Mouse (Mus musculus): ENCODE measurements around the gene Uchl4. TPM values are rescaled to one million over a fixed set of nuclear protein-coding genes. Genes with fewer than 3 reads are reported as not detected.

The Uchl4 gene
- polyA plus RNA-seq, 1 experiment from 2014 or later, result 2.7 TPM

DNA sequence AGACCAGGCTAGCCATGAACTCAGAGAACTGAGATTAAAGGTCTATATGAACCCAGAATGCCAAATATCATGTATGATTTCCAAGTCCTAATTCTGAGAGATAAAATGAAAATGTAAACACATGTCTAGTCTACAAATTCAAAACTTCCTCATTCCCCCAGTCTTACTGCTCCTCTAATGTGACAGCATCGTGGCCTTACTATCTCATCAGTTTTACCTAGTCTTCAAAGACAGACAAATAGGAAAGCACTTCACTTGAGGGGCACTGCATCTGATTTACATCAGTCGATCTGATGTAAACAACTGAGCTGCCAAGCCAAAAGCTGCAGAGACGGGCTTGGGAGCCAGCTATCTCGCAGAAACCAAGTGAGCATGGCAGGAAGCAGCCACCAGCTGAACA is 18.9 kb upstream of the Uchl4 start:
- no peak for ATAC-seq (ENCODE audit: insufficient number of reproducible peaks, low FRiP score)
- Histone ChIP-seq H3K4me1 (replicated peaks) (peaks cover 24% of the 10 kb centered on the region), H3K4me3 (no peak overlapping the region), H3K27me3 (replicated peaks) (no peaks in the 10 kb centered on the region), H3K9ac (no peak overlapping the region), H3K27ac (ENCODE audit: poor library complexity, severe bottlenecking) (no peak overlapping the region), H3K4me2 (no peak overlapping the region), H3K9me3 (replicated peaks) (no peaks in the 10 kb centered on the region), H3K36me3 (peaks cover 18% of the 10 kb centered on the region)
- 59% methylated on average over 4 of the region's 4 CpGs for WGBS

DNA sequence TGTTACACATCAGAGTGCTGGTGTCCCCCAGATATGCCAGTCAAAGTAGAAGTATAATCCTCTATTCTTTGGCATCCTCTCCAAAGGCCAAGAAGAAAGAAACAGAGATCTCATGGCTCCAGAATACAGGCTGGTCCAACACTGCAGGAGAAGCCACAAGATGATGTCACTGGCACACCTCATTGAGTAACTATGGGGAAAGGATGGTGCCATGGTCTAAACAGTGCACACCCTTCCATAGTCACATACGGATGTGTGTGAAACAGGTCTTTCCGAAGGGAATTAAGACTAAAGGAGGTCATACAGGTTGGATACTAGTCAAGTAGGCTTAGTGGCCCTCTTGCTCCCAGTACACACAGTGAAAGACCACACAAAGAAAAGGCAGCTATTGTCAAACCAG is 18.4 kb upstream of the Uchl4 start:
- no peaks in the 10 kb centered on the region for H3K27me3 ChIP-seq (replicated peaks)
- ATAC-seq (ENCODE audit: insufficient number of reproducible peaks, low FRiP score), result no peak
- H3K36me3 ChIP-seq, result peaks cover 14% of the 10 kb centered on the region
- peaks cover 24% of the 10 kb centered on the region for H3K4me1 ChIP-seq (replicated peaks)
- whole genome bisulfite sequencing, result 78% methylated on average over 2 of the region's 2 CpGs
- H3K9me3 ChIP-seq (replicated peaks), result no peaks in the 10 kb centered on the region
- no peak overlapping the region for H3K27ac ChIP-seq (ENCODE audit: poor library complexity, severe bottlenecking)
- no peak overlapping the region for H3K9ac ChIP-seq
- H3K4me3 ChIP-seq, result no peak overlapping the region
- no peak overlapping the region for H3K4me2 ChIP-seq

DNA sequence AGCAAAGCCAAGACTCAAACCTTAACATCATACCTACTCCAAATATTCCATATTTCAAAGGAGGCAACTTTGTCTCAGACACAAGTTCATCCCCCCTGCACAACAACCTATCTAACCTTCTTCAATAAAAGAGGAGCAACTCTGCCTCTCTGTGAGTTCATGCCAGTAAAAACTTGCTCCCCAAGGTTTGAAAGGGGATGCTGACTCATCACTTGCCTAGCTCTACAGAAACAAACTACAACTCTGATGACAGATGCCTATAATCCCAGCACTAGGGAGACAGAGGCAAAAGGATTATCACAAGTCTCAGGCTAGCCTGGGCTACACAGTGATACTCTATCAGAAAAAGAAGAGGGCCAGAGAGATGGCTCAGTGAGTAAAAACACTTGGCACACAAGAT is 17.1 kb upstream of the Uchl4 start:
- Histone ChIP-seq H3K9ac (no peak overlapping the region), H3K27me3 (replicated peaks) (no peaks in the 10 kb centered on the region), H3K4me3 (no peak overlapping the region), H3K9me3 (replicated peaks) (no peaks in the 10 kb centered on the region), H3K4me2 (no peak overlapping the region), H3K4me1 (replicated peaks) (peaks cover 24% of the 10 kb centered on the region), H3K27ac (ENCODE audit: poor library complexity, severe bottlenecking) (no peak overlapping the region), H3K36me3 (peaks cover 3% of the 10 kb centered on the region; the same call in 1 of the 2 replicates)
- ATAC-seq (ENCODE audit: insufficient number of reproducible peaks, low FRiP score), result no peak

DNA sequence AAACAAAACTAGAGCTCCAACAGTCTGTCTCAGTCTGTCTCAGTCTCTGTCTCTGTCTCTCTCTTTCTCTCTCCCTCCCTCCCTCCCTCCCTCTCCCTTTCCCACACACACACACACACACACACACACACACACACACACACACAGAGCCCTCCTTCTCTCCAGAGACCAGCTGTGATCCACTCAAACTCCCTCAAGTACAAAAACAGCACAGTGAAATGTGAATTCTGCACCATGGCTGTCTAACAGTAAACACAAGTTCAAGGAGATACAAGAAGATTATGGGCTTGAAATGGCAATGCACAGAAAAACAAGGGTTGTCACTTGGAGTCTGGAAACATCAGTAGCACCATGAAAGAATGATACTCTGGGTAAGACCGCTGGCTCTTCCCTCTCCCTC is 15.7 kb upstream of the Uchl4 start:
- no peak for ATAC-seq (ENCODE audit: insufficient number of reproducible peaks, low FRiP score)
- WGBS, result 82% methylated on average over 1 of the region's 1 CpGs
- H3K4me1 ChIP-seq (replicated peaks), result peaks cover 24% of the 10 kb centered on the region
- no peak overlapping the region for H3K4me2 ChIP-seq
- no peaks in the 10 kb centered on the region for H3K9me3 ChIP-seq (replicated peaks)
- no peak overlapping the region for H3K4me3 ChIP-seq
- H3K36me3 ChIP-seq, result 0 out of 2 replicates have a peak, but pooled peaks cover 2% of the 10 kb centered on the region
- no peak overlapping the region for H3K27ac ChIP-seq (ENCODE audit: poor library complexity, severe bottlenecking)
- no peaks in the 10 kb centered on the region for H3K27me3 ChIP-seq (replicated peaks)
- no peak overlapping the region for H3K9ac ChIP-seq

DNA sequence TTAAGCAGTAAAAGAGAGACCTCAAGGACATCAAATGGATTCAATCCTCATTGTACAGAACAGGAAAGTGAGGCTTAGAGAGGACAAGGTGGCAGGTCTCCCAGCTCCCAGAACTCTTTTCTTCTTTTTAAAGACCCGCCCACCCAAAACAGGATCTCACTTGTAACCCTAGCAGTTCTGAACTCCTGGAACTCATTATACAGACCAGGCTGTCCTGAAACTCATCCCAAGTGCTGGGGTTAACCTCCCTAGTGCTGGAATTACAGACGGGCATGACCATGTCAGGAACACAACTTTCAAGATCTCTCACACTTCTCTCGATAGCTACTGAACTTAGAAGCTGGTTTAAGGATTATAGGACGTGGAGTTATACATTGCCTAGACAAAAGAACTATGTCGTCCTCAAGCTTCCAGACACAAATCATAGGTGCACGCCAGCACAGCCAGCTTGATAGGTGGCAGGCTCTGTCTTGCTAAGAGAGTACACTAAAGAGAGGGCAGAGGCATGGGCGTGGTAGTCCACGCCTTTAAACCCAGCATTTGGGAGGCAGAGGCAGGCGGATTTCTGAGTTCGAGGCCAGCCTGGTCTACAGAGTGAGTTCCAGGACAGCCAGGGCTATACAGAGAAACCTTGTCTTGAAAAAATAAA is 15.1 kb upstream of the Uchl4 start:
- peaks cover 30% of the 10 kb centered on the region for H3K4me1 ChIP-seq (replicated peaks)
- no peaks in the 10 kb centered on the region for H3K36me3 ChIP-seq
- WGBS, result 85% methylated on average over 10 of the region's 10 CpGs
- H3K9me3 ChIP-seq (replicated peaks), result no peaks in the 10 kb centered on the region
- no peak overlapping the region for H3K4me3 ChIP-seq
- no peaks in the 10 kb centered on the region for H3K27me3 ChIP-seq (replicated peaks)
- H3K4me2 ChIP-seq, result no peak overlapping the region
- H3K9ac ChIP-seq, result no peak overlapping the region
- H3K27ac ChIP-seq (ENCODE audit: poor library complexity, severe bottlenecking), result no peak overlapping the region
- ATAC-seq (ENCODE audit: insufficient number of reproducible peaks, low FRiP score), result no peak

DNA sequence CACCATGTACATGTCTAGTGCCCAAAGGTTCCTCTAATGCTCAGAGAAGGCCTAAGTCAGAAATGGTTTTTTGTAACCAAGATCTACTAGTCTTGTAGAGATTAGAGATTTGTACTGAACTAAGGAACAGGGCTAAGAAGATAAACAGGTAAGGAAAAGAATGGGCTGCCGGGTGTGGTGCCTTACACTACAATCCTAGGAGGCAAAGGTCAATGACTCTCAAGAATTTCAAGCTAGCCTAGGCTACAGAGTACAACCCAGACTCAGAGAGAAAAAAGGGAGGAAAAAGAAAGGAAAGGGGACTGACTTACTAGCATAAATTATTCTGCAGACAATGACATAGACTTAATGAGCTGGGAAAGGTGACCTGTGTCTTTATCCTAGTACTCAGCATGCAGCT is 14.4 kb upstream of the Uchl4 start:
- Histone ChIP-seq H3K36me3 (no peaks in the 10 kb centered on the region), H3K4me2 (no peak overlapping the region), H3K9me3 (replicated peaks) (no peaks in the 10 kb centered on the region), H3K9ac (no peak overlapping the region), H3K27ac (ENCODE audit: poor library complexity, severe bottlenecking) (no peak overlapping the region), H3K4me1 (replicated peaks) (peaks cover 32% of the 10 kb centered on the region), H3K27me3 (replicated peaks) (no peaks in the 10 kb centered on the region), H3K4me3 (no peak overlapping the region)
- 56% methylated on average over 1 of the region's 1 CpGs for WGBS
- no peak for ATAC-seq (ENCODE audit: insufficient number of reproducible peaks, low FRiP score)

DNA sequence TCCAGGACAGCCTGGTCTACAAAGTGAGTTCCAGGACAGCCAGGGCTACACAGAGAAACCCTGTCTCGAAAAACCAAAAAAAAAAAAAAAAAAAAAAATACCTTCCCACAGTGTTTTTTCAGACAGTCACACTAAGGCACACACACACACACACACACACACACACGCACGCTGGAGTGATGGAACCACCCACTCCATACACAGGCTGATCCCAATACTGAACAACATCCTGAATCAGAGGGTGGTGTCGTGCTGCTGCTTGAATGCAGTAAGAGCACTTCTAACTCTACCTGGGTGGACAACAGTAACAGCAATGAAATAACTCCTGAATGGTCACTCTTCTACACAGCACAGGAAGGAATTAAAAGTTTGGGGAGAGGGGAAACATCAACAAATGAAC is 13.5 kb upstream of the Uchl4 start:
- no peak overlapping the region for H3K4me3 ChIP-seq
- WGBS, result 89% methylated on average over 4 of the region's 4 CpGs
- H3K4me2 ChIP-seq, result no peak overlapping the region
- peaks cover 36% of the 10 kb centered on the region for H3K4me1 ChIP-seq (replicated peaks)
- no peak overlapping the region for H3K9ac ChIP-seq
- ATAC-seq (ENCODE audit: insufficient number of reproducible peaks, low FRiP score), result no peak
- no peaks in the 10 kb centered on the region for H3K36me3 ChIP-seq
- H3K9me3 ChIP-seq (replicated peaks), result no peaks in the 10 kb centered on the region
- H3K27me3 ChIP-seq (replicated peaks), result no peaks in the 10 kb centered on the region
- no peak overlapping the region for H3K27ac ChIP-seq (ENCODE audit: poor library complexity, severe bottlenecking)

DNA sequence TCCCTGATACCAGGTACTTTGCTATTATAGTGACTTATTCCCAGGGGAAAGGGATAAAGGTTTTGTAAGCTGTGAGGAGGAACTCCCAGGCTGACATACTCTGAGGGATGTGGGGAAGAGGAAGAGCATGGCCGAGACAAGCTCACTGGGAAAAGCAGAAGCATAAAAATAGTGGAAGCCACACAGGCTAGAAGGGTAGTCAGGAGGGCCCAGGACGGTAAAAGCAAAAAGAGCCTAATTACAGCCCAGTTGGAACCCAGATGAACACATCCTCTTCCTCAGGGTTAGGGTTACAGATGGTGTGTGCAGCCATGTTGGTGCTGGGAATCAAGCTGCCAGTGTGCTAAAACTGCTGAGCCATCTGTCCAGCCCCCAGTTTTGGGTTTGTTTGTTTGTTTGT is 12.9 kb upstream of the Uchl4 start:
- peaks cover 36% of the 10 kb centered on the region for H3K4me1 ChIP-seq (replicated peaks)
- no peaks in the 10 kb centered on the region for H3K36me3 ChIP-seq
- no peak overlapping the region for H3K27ac ChIP-seq (ENCODE audit: poor library complexity, severe bottlenecking)
- no peak overlapping the region for H3K4me3 ChIP-seq
- no peak for ATAC-seq (ENCODE audit: insufficient number of reproducible peaks, low FRiP score)
- WGBS, result 70% methylated on average over 2 of the region's 2 CpGs
- no peaks in the 10 kb centered on the region for H3K9me3 ChIP-seq (replicated peaks)
- no peak overlapping the region for H3K4me2 ChIP-seq
- no peak overlapping the region for H3K9ac ChIP-seq
- H3K27me3 ChIP-seq (replicated peaks), result no peaks in the 10 kb centered on the region

DNA sequence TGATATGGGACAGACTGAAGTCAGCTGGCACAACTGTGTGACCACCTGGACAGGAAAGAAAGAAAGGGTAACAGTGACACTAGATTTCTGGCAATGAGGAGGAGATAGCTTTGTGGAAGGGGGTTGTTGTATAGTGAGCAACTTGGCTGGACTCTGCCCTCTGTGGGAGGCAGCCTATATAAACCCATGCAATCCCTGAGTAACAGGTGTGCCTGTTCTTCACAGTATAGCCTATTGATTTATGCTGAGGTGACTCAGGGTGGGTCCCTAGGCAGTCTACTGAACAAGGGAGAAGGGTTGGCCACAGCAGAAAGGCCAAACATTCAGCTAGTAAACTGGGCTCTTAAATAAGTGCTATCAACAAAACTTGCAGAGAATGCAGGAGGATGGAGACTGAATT is 9.2 kb upstream of the Uchl4 start:
- H3K9me3 ChIP-seq (replicated peaks), result no peaks in the 10 kb centered on the region
- H3K4me1 ChIP-seq (replicated peaks), result peaks cover 37% of the 10 kb centered on the region
- ATAC-seq (ENCODE audit: insufficient number of reproducible peaks, low FRiP score), result no peak

DNA sequence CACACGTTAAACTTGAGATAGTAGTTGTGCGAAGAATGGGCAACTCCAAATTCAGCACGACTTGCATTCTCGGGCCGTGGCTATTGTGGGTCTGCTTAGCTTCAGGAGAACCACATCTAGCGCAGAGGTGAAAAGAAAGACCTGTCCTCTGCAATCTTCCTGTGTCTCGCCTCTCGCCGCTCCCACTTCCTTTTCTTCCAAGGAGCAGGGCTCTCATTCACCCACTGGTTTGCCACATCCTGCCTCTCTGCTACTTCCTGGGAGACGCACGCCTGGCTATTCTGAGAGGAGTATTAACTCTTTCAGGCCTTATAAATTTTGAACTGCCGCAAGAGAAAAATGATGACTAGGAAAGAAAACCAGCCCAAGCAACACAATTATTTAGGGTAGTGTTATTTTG is 7.3 kb upstream of the Uchl4 start:
- H3K9ac ChIP-seq, result no peak overlapping the region
- H3K4me2 ChIP-seq, result no peak overlapping the region
- peaks cover 56% of the 10 kb centered on the region for H3K4me1 ChIP-seq (replicated peaks)
- no peaks in the 10 kb centered on the region for H3K36me3 ChIP-seq
- no peak for ATAC-seq (ENCODE audit: insufficient number of reproducible peaks, low FRiP score)
- H3K4me3 ChIP-seq, result no peak overlapping the region
- H3K9me3 ChIP-seq (replicated peaks), result no peaks in the 10 kb centered on the region
- no peaks in the 10 kb centered on the region for H3K27me3 ChIP-seq (replicated peaks)
- WGBS, result 56% methylated on average over 12 of the region's 12 CpGs
- no peak overlapping the region for H3K27ac ChIP-seq (ENCODE audit: poor library complexity, severe bottlenecking)

More for the DNA sequence above, 9.2 kb upstream of the Uchl4 start:
- H3K27me3 ChIP-seq (replicated peaks), result no peaks in the 10 kb centered on the region
- H3K36me3 ChIP-seq, result no peaks in the 10 kb centered on the region
- H3K27ac ChIP-seq (ENCODE audit: poor library complexity, severe bottlenecking), result no peak overlapping the region
- no peak overlapping the region for H3K9ac ChIP-seq
- no peak overlapping the region for H3K4me2 ChIP-seq
- H3K4me3 ChIP-seq, result no peak overlapping the region

DNA sequence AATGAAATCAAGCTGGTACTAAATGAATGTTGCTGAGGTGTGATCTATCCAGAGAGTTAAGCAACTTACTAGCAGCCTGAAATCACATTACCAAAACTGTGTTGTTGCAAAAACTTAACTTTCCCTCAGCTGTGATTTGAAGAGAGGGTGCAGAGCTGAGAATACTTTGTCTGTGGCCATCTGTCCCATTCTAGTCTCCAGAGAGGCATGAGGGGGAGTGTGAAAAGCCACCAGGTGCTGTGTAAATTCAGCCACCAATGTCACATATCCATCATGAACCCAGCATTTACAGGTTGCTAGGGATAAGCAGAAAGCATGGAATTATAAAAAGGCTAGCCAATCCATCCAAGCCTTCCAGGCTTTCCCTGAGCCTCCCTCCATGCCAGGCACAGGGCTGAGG is 6.0 kb upstream of the Uchl4 start:
- no peaks in the 10 kb centered on the region for H3K27me3 ChIP-seq (replicated peaks)
- no peak for ATAC-seq (ENCODE audit: insufficient number of reproducible peaks, low FRiP score)
- H3K4me2 ChIP-seq, result no peak overlapping the region
- H3K4me3 ChIP-seq, result no peak overlapping the region
- no peak overlapping the region for H3K9ac ChIP-seq
- no peaks in the 10 kb centered on the region for H3K9me3 ChIP-seq (replicated peaks)
- H3K27ac ChIP-seq (ENCODE audit: poor library complexity, severe bottlenecking), result no peak overlapping the region
- peaks cover 56% of the 10 kb centered on the region for H3K4me1 ChIP-seq (replicated peaks)
- no peaks in the 10 kb centered on the region for H3K36me3 ChIP-seq

DNA sequence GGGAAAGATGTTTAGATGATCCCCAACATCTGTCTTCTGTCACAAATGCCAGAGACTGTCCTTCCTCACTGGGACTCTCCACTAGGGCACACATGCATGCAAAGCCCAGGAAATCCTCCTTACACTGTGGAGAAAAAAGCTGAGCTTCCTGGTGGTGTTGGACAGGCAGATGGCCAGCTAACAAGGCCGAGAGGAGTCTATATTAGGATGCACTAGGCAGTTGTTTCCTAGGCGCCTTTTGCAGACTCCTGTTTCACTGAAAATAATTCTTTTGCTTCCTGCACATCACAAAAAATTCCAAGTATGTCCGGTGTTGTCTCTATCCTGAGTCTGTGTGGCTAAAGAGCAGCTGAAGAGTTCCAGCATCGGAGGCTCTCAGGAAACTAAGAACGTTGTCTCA is 3.8 kb upstream of the Uchl4 start:
- Histone ChIP-seq H3K4me2 (no peak overlapping the region), H3K27me3 (replicated peaks) (no peaks in the 10 kb centered on the region), H3K9me3 (replicated peaks) (no peaks in the 10 kb centered on the region), H3K4me3 (no peak overlapping the region), H3K27ac (ENCODE audit: poor library complexity, severe bottlenecking) (0 out of 2 replicates have a peak overlapping the region, but pooled peaks have one; percentile 20), H3K36me3 (0 out of 2 replicates have a peak, but pooled peaks cover 5% of the 10 kb centered on the region), H3K9ac (no peak overlapping the region), H3K4me1 (replicated peaks) (peaks cover 43% of the 10 kb centered on the region)
- WGBS, result 40% methylated on average over 5 of the region's 5 CpGs
- ATAC-seq (ENCODE audit: insufficient number of reproducible peaks, low FRiP score), result no peak
